In the genomic region with DNA sequence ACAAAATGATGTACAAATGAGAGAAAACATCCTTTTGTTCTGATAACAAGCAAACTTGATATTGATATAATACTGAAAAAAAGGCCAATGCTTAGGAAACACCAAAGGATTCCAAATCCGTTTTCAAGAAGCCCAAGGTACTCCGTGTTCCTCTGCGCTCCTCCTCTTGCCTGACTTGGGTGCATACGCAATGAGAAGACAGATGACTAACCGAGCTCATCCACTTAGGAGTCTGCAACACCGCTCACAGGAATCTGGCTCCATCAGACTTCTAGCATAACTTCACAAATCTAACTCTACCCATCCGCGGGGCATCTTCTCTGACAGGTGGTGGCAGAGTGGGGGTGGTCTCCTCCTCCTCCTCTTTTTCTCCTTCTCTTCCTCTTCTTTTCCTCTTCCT, we compare ENCODE assay signal across 19 mouse cellular contexts.
DNase-seq lines count a peak whose midpoint lies in the region; ATAC-seq and TF ChIP-seq lines count a peak whose summit lies in the region.
"Had no signal": no experiment of that assay in that cellular context is flagged by ENCODE, and none has a peak within 500 bp of the region (broad histone marks: within the 10 kb centered on the region; RNA-seq: fewer than 3 reads in every experiment).

No protein-coding gene starts in this region.

- H3K79me2 ChIP-seq in heart, adult 2 months (replicated peaks; ENCODE audit: control insufficient read depth, insufficient read depth, low read length): no peaks in the 10 kb centered on the region

- H3K9ac ChIP-seq in heart, adult 2 months (ENCODE audit: low read depth, low read length): no peak overlapping the region
- H3K9ac ChIP-seq: embryonic facial prominence, embryonic 12.5 days; forebrain, embryonic 13.5 days; forebrain, embryonic 15.5 days had no signal

- peak; percentile 27 for DNase-seq in heart, adult 11 months
- no peak for DNase-seq in heart, adult 2 months
- DNase-seq in left cerebral cortex, adult 2 months (ENCODE audit: extremely low spot score in 1 of 2, low spot score in 2 of 2): no peak
- no peak for DNase-seq in left cerebral cortex, postnatal 4 days
- peak; percentile 75 for DNase-seq in brain, adult 2 months (ENCODE audit: low read depth, low spot score)
- peak; percentile 40 for DNase-seq in telencephalon, adult 2 months (ENCODE audit: low read depth, low spot score)
- DNase-seq: adrenal gland, adult 2 months; adrenal gland, postnatal 10 days; adrenal gland, postnatal 25 days; cerebellum, adult 11-12 months; cerebellum, adult 2 months; cerebellum, adult 9-10 months; cerebellum, postnatal 10 days; cerebellum, postnatal 25 days had no signal

- no peaks in the 10 kb centered on the region for H3K36me3 ChIP-seq in heart, adult 2 months (ENCODE audit: control insufficient read depth, insufficient read depth, low read length)
- H3K36me3 ChIP-seq: embryonic facial prominence, embryonic 10.5 days; embryonic facial prominence, embryonic 12.5 days; forebrain, embryonic 15.5 days had no signal

- TF ChIP-seq CTCF in heart, adult 2 months (IDR thresholded peaks at IDR 0.05): no peak
- no peak for TF ChIP-seq CTCF in left cerebral cortex, adult 2 months (IDR thresholded peaks at IDR 0.05)

- ATAC-seq in megakaryocyte-erythroid progenitor cell, adult 5-6 weeks (replicated peaks; ENCODE audit: low FRiP score, low TSS enrichment, poor library complexity, severe bottlenecking): no peak
- ATAC-seq: forebrain, embryonic 13.5 days; forebrain, embryonic 15.5 days had no signal

- WGBS in heart, adult 2 months: 84% methylated on average over 8 of the region's 8 CpGs

- no peak for TF ChIP-seq POLR2A in heart, adult 2 months (IDR thresholded peaks at IDR 0.05; ENCODE audit: insufficient read depth, low read depth, low read length)

- TF ChIP-seq EP300 in heart, adult 2 months (IDR thresholded peaks at IDR 0.05; ENCODE audit: insufficient read depth, low read depth, low read length): no peak

- intact Hi-C loops in heart, adult 2 months (cut with DNase I): no loop called here
- intact Hi-C loops in left cerebral cortex, adult 2 months (cut with DNase I): loop anchor here (1.0 kb wide), 1 partner anchor 250 kb away; no protein-coding TSS in a partner anchor
- intact Hi-C loops in left cerebral cortex, postnatal 4 days (cut with DNase I): no loop called here

- no peaks in the 10 kb centered on the region for H3K27me3 ChIP-seq in heart, adult 2 months (ENCODE audit: control insufficient read depth, insufficient read depth, low read length)
- H3K27me3 ChIP-seq: embryonic facial prominence, embryonic 12.5 days; forebrain, embryonic 13.5 days; forebrain, embryonic 15.5 days had no signal

- H3K4me1 ChIP-seq in heart, adult 2 months (ENCODE audit: control insufficient read depth, insufficient read depth, low read length): no peaks in the 10 kb centered on the region
- H3K4me1 ChIP-seq: embryonic facial prominence, embryonic 12.5 days; forebrain, embryonic 13.5 days; forebrain, embryonic 15.5 days had no signal

- H3K27ac ChIP-seq in heart, adult 2 months: no peak overlapping the region
- H3K27ac ChIP-seq in left cerebral cortex, adult 2 months: peak overlapping the region; percentile 44; the same call in 1 of the 2 replicates
- H3K27ac ChIP-seq: embryonic facial prominence, embryonic 10.5 days; embryonic facial prominence, embryonic 12.5 days; forebrain, embryonic 13.5 days; forebrain, embryonic 15.5 days had no signal

- no peak overlapping the region for H3K4me3 ChIP-seq in heart, adult 2 months
- no peak overlapping the region for H3K4me3 ChIP-seq in left cerebral cortex, adult 2 months
- H3K4me3 ChIP-seq: embryonic facial prominence, embryonic 10.5 days; embryonic facial prominence, embryonic 12.5 days; forebrain, embryonic 13.5 days; forebrain, embryonic 15.5 days had no signal

Comparison
In these comparisons a context has a peak if more than half of its experiments do, and no peak if none do; other contexts are left out.
1. DNase-seq: peak in heart, adult 11 months (single experiment), brain, adult 2 months (single experiment) and telencephalon, adult 2 months (single experiment); none in heart, adult 2 months (0 of 2), left cerebral cortex, adult 2 months (0 of 2) and left cerebral cortex, postnatal 4 days (single experiment).